Mouse (Mus musculus) CD4-positive, CD25-positive, alpha-beta regulatory T cell, adult 4 months (primary cell): Measurements from ENCODE around the gene E130208F15Rik. TPM values are rescaled to one million over a fixed set of nuclear protein-coding genes. Genes with fewer than 3 reads are reported as not detected.

ENCODE experiments used
- ATAC-seq: one replicate; pipeline ENCODE4 v1.8.0; 2017
- polyA plus RNA-seq, 2 experiments: library from polyadenylated mRNA; unstranded; fragments of 100-300 nt; shearing (Covaris generic); gene quantifications; one replicate each; pipeline ENCODE4 v1.2.1; 2017

E130208F15Rik gene
- polyA plus RNA-seq, 2 experiments from 2014 or later, result not detected

DNA sequence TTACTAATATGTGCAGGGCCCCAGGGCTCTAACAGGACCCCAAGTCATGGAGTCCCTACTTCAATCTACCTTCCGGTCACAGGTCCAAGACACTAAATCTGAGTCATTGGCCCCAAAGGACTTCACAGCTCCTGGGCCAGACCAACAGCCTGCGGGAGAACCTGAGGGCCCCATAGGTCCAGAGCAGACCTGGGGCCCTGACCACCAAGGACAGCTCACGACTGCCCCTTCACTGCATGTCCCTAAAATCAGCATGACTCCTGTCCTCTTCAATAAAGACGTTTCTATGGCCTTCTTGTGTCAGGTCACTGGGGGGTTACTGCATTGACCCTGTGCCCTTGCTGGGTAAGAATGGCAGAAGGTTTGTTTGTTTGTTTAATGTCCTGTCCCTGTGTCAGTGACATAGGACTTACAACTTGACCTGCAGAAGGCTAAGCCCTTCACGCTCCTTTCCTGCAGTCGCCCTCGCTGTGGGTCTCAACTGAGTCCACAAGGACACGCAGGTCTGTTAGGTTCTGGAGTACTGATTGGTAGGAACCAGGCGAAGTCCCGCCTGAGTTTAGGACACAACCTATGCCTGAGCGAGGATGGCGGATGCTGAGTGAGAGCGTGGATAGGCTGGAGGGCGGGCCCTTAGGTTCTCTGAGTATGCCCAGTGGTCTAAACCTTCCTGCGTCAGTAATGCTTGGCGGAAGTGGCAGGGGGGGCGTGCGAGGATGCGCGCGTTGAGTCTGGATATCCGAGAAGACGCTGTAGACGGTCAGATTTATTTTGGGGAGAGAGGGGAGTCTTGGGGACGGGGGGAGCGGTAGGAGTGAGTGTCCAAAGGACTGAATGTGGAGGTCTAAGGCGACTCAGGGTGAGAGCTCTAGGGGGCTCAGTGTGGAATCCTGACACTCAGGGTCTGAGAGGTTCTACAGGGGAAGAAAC is 13.2 kb upstream of the E130208F15Rik start, which contains the start of gene Alkbh6:
Alkbh6 (plus strand) TSS at position 642 of the 930 bp plus-strand sequence.
- peak; percentile 100 for ATAC-seq

DNA sequence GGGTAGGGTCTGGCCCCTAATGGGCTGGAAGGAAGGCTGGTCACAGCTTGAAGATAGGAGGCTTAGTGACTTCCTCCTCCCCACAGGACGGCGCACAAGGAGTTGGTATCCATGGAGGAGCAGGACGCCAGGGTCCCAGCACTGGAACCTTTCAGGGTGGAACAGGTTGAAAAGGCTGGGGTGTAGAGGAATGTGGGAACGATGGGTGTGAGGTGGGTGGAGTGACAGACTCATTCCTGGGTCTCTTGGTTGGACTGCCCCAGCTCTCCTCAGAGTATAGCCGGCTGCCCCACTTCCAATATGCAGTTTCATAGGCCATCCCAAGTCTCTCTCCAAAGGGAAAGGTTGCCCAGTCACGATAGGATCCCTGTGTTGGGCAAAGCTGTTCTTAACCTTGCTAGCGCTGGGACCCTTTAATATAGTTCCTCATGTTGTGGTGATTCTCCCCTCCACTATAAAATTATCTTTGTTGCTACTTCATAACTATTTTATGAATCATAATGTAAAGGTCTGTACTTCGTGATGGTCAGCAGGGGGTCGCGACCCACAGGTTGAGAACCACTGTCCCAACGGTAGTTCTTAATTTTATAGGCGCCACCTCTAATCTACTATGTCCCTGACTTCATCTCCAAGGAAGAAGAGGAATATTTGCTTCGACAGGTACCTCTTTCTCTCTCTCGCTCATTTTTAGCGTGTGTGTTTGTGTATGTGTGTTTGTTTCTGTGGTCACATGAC is 12.0 kb upstream of the E130208F15Rik start:
- ATAC-seq, result no peak

DNA sequence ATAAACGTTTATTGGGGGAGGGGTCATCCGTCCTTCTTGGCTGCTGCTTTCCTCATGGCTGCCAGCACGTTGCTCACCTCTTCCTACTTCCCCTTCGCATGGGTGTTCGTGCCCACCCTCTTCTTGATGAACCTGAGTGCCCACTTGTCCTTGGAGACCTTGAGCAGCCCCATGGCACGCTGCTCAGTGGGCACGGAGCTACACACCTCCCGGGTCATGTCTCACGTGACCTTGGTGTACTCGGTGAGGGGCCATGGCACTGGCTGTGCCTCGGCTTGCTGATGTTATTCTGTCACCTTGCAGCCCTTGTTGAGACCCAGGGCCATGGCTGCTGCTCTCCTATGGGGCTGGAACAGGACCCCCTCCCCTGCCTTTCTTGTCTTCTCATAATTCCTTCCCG is 11.4 kb upstream of the E130208F15Rik start:
- no peak for ATAC-seq

DNA sequence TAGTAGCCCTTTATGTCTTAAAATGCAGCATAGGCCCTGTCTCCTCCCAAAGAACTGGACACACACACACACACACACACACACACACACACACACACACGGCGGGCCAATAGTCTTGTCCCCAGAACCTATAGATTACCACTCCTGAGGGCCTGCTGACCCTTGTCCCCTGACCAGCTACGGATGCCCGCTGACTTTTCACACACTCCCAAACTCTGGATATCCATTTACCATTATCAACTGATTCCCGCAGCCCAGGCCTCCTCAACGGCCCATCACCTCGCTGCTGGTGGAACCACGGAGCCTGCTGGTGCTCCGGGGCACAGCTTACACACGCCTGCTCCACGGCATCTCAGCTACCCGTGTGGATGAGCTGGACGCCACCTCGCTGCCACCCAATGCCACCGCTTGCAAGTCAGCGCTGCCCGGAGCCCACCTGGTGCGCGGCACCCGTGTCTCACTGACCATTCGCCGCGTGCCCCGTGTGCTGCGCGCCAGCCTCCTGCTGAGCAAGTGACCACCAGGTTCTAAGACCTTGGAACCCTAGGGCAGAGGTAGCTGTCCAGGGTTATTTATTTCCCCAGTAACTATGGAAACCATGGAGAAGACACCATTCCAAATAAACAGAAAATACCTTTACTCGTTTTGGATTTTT is 7.7 kb upstream of the E130208F15Rik start:
- ATAC-seq, result no peak

DNA sequence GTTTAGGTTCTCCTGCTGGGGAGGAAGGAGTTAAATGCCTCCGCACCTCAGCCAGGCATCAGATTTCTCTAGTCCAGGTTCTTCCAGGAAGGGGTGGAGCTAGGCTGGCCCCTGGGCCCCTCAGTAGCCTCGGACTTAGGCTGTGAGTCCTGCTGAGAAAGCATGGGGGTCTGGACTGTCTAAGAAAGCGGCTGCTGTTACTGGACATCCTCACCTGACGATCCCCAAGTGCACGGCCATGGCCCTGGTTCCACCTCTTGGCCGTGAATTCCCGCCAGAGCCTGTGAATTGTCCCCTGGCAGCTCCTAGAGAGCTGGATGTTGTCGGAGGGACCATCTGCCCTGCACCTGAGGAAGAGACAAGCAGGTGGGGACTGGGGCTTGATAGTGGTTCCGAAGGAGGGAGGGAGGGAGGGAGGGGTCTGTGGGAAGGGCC is 6.8 kb upstream of the E130208F15Rik start, which contains the start of gene Syne4:
Syne4 (plus strand) TSS at position 87 of the 435 bp plus-strand sequence.
- no peak for ATAC-seq

DNA sequence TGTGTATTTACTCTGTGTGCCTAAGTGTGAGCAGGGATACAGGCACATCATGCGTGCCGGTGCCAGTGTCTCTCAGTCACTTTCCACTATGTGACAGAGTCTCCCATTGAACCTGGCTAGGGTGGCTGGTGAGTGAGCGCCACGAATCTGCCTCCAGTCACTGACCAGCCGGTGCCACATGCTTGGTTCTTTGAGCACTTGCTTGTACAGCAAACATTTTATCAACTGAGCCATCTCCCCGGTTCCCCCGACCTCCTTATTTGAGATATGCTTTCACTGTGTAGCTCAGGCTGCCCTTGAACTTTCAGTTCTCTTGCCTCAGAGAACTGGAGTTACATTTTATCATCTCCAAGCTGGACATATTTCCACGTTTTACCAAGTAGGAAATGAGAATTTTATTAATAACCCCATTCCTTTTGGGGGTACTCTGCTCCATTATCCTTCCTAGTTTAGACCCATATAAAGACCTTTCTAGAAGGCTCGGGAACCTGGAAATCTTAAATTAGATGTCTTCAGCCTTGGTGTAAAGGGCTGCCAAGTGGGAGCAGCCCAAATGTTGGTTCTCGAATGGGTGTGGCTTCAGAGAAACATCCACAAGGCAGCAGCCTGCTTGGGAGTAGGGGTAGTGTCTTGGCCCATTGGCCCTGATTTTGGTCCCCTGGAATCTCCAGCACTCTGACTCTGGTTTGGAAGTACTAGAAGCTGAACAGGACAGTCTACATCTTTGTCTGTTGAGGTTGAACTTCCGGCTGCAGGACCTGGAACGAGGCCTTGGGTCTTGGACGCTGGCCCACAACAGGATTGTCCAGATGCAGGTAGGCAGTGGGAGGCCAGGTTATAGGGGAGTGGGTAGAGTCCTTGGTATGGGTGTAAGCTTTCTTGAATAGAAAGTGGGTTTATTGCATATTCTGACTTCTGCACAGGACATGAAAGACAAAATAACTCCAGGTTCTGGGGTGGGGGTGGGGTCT is 5.7 kb upstream of the E130208F15Rik start:
- ATAC-seq, result no peak

DNA sequence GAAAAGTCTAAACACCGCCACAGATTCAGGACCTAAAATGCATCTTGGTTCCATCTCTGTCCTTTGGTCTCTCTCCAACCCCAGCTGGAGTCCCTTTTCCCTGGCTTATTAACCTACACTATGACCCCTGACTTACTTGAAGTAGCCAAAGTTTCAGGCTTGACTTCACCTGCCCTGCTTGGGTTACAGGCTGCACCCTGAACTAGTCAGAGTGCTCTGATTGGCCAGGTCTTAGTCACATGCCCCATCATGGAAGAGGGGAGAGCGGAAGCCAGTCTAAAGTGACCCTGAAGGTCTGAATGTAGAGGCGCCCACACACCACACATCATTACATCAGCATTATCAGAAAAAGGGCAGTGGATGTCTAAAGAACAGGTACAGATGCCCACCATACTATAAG is 3.4 kb upstream of the E130208F15Rik start:
- ATAC-seq, result no peak

DNA sequence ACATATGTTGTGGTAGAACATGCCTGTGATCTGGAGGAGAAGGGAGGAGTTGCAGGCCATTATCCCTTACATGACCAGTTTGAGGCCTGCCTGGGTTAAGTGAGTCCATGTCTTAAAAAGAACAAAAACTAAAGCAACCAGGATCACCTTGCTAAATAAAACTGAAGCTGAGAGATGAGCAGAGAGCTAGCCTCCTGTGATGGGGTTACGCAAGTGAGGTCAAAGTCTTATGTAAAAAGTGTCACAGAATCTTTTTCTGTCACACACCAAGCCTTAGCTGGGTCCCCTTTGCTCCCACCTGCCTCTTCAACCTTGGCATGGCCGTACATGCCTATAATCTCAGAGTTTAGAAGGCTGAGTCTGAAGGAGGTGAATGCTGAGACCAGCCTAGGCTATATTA is 594 bp upstream of the E130208F15Rik start:
- ATAC-seq, result no peak

DNA sequence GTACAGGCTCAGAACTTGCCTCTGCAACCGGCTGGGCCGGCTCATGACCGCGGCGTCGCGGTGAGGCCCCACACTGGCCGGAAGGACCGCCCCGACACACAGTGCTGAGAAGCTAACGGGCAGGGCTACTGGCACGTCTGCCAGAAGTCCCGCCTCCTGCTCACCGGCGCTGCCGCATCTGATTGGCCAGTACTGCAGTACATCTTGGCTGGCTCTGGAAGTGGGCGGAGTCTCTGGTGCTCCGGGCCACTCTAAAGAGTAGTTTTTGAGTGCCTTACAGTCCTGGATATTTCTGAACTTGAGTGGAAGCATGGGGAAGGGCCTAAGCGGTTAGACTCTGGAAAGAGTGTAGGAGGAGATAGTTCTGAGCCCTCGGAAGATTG is 736 bp downstream of the E130208F15Rik start:
- peak; percentile 72 for ATAC-seq

DNA sequence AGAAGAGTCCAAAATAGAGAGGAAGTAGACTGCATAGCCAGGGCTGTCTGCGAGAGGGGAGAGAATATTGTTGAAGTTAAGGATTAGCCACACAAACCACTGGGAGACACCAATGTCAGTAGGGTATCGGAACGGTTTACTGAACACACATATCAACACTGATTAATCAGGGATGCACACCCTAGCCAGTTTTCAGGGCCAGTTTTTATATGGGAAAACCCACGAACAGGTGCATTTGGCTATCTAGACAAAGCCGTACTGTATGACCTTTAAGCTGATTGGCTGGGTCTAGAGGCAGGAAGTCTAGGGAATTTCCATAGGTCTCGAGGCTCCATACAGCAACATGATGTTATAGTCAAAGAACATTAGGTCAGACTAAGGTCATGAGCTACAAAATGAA is 1.3 kb downstream of the E130208F15Rik start:
- ATAC-seq, result peak; percentile 62

DNA sequence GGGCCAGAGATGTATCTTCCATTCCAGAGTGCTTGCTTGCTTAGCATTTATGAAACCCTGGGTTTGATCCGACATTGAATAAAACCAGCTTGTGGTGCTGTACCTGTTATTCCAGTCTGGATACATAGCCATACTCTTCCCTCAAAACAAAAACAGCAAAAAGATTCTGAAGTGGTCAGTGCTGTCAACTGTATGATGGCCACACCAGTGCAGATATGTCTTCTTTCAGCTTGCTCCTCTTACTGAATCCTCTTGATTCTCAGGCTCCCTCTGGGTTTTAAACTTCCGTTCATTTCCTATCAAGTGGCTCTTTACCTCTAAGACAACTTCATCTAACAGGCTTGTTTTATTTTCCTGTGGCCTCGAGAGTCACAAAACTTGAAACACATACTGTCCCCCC is 2.3 kb downstream of the E130208F15Rik start, which contains the start of gene Sdhaf1:
Sdhaf1 (minus strand) TSS at position 101 of the 400 bp plus-strand sequence.
- ATAC-seq, result no peak

DNA sequence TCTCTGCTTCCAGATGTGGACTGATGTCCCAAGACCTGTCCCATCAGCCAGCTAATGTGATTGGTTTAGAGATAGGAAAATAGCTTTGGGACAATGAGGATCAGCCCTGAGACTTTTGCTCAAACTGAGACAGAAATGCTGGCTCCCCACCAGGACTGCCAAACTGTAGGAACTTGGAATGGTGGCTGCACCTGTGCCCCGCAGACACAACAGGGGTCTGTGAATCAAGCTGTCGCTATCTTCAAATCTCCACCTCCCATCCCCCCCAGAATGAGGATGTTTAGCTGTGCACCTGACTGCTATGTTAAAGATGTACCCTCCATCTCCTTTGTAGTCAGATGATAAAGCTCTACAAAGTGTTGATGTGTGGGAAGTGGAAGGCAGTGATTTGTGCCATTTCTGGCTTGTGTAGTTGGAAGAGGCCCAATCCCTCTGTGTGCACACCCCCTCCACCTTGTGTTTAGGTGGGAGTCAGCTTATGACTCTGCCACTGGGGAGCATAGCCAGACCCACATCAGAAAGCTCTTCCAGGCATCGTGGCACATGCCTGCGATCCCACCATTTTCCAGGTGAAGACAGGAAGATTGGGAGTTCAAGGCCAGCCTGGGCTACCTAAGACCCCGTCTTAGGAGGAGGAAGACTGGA is 2.9 kb downstream of the E130208F15Rik start:
- no peak for ATAC-seq

DNA sequence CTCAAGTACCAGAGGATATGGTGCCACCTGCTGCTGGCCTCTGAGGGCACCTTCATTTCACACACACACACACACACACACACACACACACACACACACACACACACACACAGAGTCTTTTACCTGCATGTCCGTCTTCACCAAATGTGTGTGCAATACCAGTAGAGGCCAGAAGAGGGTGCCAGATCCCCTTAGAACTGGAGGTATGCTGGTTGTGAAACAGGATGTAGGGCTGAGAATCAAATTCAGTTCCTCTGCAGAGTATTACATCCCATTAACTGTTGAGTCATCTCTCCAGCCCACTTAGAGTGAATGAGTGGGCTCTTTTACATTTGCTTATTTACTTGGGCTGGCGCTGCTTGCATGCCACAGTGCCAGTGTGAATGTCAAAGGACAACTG is 3.8 kb downstream of the E130208F15Rik start:
- no peak for ATAC-seq

DNA sequence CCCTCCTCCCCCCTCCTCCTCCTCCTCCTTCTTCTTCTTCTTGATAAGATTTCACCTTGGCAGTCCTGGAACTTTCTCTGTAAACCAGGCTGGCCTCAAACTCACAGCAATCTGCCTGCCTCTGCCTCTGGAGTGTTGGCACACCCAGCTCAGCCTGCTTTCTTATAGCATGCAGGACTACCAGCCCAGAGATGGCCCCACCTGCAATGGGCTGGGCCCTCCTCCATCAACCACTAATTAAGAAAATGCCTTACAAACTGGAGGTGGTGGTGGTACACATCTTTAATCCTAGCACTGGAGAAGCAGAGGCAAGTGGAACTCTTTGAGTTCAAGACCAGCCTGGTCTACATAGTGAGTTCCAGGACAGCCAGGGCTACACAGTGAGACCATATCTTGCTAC is 4.9 kb downstream of the E130208F15Rik start:
- ATAC-seq, result no peak

DNA sequence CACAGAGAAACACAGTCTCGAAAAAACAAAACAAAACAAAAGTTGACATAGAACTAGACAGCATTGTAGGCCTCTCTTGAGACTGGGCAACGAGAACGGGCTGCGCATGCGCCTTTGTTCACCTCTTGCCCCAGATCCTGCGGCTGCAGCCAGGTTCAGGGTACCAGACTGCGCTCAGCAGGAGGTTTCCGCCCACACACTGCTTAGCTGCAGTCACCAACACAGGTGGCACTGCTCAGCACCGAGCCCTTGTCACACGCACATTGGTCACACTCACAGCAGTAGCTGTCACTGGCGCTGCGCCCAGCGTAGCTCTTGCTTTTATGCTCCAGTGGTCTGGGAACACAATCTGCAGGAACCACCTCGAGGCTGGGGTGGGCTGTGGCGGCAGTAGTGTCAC is 5.6 kb downstream of the E130208F15Rik start:
- ATAC-seq, result peak; percentile 36

DNA sequence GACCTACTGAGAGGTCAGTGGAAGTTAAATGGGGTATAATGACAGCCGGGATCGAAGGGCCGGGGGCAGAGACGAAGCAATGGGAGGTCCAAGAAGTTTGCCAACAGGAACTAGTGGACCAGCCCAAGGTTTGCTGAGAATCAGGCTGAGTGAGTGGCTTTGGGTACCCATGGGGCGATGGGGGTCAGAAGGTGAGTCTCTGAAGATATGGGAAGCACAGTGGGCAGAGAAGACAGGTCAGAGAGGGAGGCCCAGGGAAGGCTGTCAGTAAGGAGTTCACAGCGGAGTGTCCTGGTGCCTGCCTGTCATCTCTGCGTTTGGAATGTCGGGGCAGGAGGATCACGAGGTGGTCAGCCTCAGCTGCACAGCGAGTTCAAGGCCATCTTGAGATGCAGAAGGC is 6.8 kb downstream of the E130208F15Rik start:
- no peak for ATAC-seq

DNA sequence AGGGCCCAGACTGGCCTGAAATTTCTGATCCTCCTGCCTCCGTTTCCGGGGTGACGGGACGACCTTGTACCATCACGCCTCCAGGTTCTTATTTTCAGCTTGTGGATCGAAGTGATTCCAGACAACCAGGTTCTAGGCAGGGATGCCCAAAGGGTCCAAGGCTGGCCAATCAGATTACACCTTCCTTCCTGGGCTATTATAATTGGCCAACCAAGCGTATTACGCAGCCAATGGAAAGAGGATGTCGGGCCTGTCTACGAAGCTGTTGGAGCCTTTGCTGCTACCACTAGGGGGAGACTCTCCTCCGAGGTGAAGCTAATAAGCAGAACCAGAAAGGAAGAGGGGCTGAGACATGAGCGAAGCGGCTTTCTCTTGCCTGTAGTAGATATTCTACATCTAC is 10.3 kb downstream of the E130208F15Rik start:
- peak; percentile 85 for ATAC-seq

DNA sequence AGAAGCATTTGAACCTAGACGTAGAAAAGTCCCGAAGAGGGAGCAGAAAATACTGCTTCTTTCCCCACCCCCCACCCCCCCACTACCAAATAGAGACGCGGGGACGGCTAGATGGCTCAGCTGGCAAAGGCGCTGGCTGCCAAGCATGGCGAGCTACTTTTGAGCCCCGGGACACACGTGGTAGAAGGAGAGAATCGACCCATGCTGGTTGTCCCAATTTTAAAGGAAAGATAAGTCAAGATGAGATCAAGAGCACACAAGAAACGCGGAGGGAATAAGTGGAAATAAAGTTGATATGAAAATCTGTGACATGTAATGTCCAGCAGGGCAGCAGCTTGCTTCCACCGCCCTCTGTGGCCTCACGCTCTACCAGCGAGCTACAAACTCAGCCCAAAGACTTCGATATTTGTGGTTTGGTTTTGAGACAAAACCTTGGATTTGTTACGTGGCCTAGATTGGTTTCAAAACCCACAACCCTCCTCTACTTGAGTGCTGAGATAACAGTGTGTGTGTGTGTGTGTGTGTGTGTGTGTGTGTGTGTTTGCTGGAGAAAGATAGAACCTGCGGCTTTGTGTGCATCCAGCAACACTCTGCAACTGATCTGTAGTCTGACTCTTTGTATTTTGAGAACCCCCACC is 11.2 kb downstream of the E130208F15Rik start:
- ATAC-seq, result peak; percentile 6

DNA sequence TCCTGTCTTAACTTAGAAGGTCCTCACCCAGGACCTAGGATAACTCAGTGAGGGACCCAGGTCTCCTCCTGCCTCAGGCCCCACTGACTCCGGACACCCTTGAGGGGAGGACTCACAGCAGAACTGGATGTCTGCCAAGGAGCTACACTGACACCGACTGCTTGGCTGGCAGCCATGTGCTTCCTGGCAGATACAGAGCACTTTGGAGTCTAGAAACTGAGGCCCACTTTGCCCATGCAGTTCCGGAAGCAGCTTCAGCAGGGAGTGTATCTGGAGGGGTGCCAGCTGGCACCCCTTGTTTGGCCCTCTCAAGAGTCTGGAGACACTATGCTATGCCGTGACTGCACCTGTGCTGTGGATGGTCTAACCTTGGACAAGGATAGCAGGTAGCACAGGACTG is 11.9 kb downstream of the E130208F15Rik start:
- ATAC-seq, result peak; percentile 20

DNA sequence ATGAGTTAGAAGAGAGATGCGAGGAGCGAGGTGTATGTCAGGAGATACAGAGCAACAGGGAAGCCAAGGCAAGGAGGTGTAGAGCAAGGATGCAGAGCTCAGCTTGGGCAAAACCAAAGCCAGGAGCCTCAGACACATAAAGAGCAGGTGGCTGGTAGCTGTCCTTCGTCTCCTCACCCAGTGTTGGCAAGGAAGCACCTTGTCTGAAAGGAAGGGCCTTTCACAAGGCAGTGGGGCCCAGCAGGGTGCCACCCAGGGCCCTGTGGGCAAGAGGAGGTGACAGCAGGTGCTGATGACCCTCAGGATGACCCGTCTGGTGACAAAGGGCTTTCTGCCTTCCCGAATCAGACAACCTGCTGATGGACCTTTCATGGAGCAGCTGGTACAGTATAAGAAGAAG is 13.0 kb downstream of the E130208F15Rik start:
- no peak for ATAC-seq

DNA sequence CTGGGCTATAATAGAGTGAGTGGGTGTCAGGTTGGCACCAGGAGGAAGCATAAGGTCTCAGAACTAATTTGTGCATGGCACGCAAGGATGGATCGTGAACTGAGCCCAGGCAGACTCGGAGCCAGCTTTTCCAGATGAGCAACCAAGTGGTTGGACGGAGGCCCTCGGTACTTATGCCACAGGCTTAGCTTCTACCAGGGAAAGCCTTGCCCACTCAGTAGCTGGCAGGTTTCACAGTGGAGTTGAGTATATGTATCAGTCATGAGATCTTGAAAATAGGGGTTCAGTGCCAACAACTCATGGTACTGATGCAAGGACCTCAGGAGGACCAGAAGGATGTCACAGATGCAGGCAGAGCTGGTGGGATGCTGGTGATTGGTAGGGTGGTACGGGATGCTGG is 14.1 kb downstream of the E130208F15Rik start:
- no peak for ATAC-seq
